Mouse (Mus musculus) Patski (cell line): ENCODE results near the gene Tmem200a. TPM values are rescaled to one million over a fixed set of nuclear protein-coding genes. Genes with fewer than 3 reads are reported as not detected.

ENCODE experiments used
- ATAC-seq: fragments of 100-300 bp; one replicate; pipeline ENCODE4 v1.8.0; 2021
- CTCF ChIA-PET: fragments of 350-600 bp; sonication (Branson Sonifier 250); formaldehyde crosslinking; loops from one replicate; lab custom pipeline; 2022; ENCODE audit warnings: inconsistent platforms; lab: Charles Lee
- POLR2A ChIA-PET: fragments of 350-600 bp; sonication (Branson Sonifier 250); formaldehyde crosslinking; loops from one replicate; lab custom pipeline; 2022; ENCODE audit warnings: antibody characterized with exemption, inconsistent platforms; lab: Charles Lee
- DNase-seq: peaks from one replicate; pipeline ENCODE4 v3.0.0-alpha.2; 2011; ENCODE audit warnings: low read depth, low spot score
- H3K27me3 ChIP-seq: fragments of 371-371 bp; one replicate; pipeline ENCODE4 v1.5.1; 2021
- CTCF ChIP-seq: fragments of 100-300 bp; IDR thresholded peaks from one replicate; pipeline ENCODE4 v1.5.1; 2021
- in situ Hi-C: fragments of 300-500 bp; cut with MboI; formaldehyde crosslinking; loops from 3 replicates; pipeline ENCODE4 v1.11.1; 2018; ENCODE audit warnings: low pct_unique_long_range_greater_than_20kb, mixed read lengths
- polyA plus RNA-seq: library from polyadenylated mRNA; unstranded; gene quantifications from one replicate; pipeline ENCODE4 v1.2.3, GENCODE M21; 2021

The Tmem200a gene
- polyA plus RNA-seq, 1 experiment from 2014 or later, result not detected

DNA sequence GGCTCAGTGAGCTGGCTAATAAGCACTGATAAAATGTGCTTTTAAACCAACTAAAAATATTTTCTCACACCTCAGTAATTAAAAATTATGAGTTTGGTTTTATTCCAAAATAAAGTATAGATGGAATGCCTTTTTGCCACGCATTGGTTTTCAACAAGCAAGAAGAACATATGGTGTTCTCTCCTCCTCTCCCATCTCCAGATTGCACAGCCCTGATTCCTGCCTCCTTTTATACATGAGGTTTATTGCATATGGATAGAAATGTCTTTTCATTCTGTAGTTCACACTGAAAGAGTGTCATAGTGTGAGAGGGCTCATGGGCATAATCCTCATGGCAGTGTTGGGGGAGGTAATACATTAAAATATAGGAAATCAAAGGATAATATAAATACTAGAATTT lies 96.2 kb downstream of the Tmem200a start:
- in situ Hi-C loops, result no loop called here

DNA sequence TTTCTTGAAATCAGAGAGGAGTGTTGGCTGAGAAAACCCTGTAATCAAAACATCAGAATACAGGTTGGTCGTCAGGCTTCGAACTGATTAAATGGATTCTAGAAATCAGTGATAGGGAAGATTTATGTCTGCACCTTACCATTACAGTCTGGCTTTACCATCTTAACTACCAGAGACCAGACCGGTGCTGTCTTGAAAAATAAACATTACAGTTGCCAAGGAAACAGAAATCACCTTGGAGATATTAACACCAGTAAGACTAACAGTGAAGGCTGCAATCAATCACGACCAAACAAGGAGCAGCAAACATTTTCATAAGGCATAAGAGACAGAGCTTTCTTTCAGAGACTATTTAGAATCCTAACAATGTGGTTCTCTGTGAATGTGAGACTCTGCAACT lies 116.0 kb downstream of the Tmem200a start:
- ChIA-PET POLR2A (no interaction called here), CTCF (no interaction called here)
- TF ChIP-seq CTCF, result no peak
- DNase-seq (no peak), ATAC-seq (no peak)
- H3K27me3 ChIP-seq, result no peaks in the 10 kb centered on the region
- in situ Hi-C loops, result no loop called here

More for the DNA sequence above, 96.2 kb downstream of the Tmem200a start:
- DNase-seq, result no peak
- ChIA-PET CTCF (no interaction called here), POLR2A (no interaction called here)
- H3K27me3 ChIP-seq, result peaks cover 19% of the 10 kb centered on the region
- no peak for TF ChIP-seq CTCF
- no peak for ATAC-seq

DNA sequence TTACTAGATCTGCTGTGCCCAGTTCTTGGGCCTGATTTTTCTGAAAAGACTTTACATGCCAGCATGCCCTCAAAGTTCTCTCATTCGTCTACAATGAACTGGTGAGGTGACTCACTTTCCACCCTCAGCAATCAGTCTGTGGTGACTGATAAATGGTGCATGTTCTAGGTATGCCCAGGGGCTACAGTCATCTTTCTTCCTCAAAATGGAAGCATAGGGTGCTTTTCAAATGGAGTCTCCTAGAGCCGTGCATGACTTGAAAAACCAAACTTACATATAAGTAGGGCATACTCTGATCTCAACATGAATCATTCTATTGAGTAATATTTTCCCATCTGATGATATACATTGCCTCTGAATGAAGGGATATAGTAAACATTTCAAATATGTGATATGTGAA lies 117.8 kb downstream of the Tmem200a start:
- CTCF ChIA-PET, result no interaction called here
- POLR2A ChIA-PET, result no interaction called here
- ATAC-seq (no peak), DNase-seq (no peak)
- in situ Hi-C loops, result no loop called here
- TF ChIP-seq CTCF, result no peak
- no peaks in the 10 kb centered on the region for H3K27me3 ChIP-seq

- ATAC-seq (no peak), DNase-seq (no peak)
- in situ Hi-C loops, result no loop called here
- no peaks in the 10 kb centered on the region for H3K27me3 ChIP-seq
- CTCF ChIA-PET, result interaction anchor here (0.7 kb wide), 1 partner anchor 201 kb away, joined by 3 read pairs; no protein-coding TSS in a partner anchor
- TF ChIP-seq CTCF, result no peak
- POLR2A ChIA-PET, result no interaction called here
Measured at GRCm38 (mm10) chr10:25958762-25959753, 119.8 kb downstream of the Tmem200a start.

GRCm38 (mm10) chr10:25954641-25955228 lies 124.1 kb downstream of the Tmem200a start:
- no peak for TF ChIP-seq CTCF
- in situ Hi-C loops, result no loop called here
- ATAC-seq, result no peak
- no peaks in the 10 kb centered on the region for H3K27me3 ChIP-seq
- DNase-seq, result no peak
- POLR2A ChIA-PET, result no interaction called here
- CTCF ChIA-PET, result no interaction called here

- ATAC-seq (no peak), DNase-seq (no peak)
- in situ Hi-C loops, result no loop called here
- no peak for TF ChIP-seq CTCF
- ChIA-PET POLR2A (no interaction called here), CTCF (no interaction called here)
- no peaks in the 10 kb centered on the region for H3K27me3 ChIP-seq
Measured at GRCm38 (mm10) chr10:25952838-25953237, 126.0 kb downstream of the Tmem200a start.

DNA sequence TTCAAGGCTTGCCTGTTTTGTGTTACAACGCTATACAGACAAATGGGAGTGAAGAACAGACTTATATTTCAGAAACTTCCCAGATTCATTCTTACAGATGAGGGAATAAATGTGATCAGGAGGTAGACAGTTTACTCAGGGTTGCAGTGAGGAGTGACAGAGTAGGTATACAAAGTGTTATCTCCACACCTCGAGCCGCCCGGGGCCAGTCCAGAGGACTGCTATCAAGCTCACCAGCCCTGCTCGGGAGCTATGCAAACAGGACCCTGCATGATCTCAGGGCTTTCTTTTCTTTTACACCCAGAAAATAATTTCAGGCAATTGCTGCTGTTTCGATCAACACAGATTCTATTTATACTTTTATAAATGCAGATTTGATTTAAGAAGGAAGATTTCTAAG lies 126.7 kb downstream of the Tmem200a start:
- ChIA-PET POLR2A (no interaction called here), CTCF (no interaction called here)
- in situ Hi-C loops, result no loop called here
- ATAC-seq, result no peak
- no peak for DNase-seq
- TF ChIP-seq CTCF, result no peak
- H3K27me3 ChIP-seq, result no peaks in the 10 kb centered on the region

- in situ Hi-C loops, result no loop called here
- DNase-seq, result no peak
- no peak for TF ChIP-seq CTCF
- ChIA-PET CTCF (interaction anchor here (0.9 kb wide), 1 partner anchor 10 kb away, joined by 3 read pairs; no protein-coding TSS in a partner anchor), POLR2A (no interaction called here)
- H3K27me3 ChIP-seq, result no peaks in the 10 kb centered on the region
- ATAC-seq, result no peak
Measured at GRCm38 (mm10) chr10:25945866-25946265, 133.0 kb downstream of the Tmem200a start.

GRCm38 (mm10) chr10:25944641-25945040 lies 134.2 kb downstream of the Tmem200a start:
- TF ChIP-seq CTCF, result no peak
- ChIA-PET POLR2A (no interaction called here), CTCF (no interaction called here)
- H3K27me3 ChIP-seq, result no peaks in the 10 kb centered on the region
- in situ Hi-C loops, result no loop called here
- DNase-seq, result no peak
- no peak for ATAC-seq

DNA sequence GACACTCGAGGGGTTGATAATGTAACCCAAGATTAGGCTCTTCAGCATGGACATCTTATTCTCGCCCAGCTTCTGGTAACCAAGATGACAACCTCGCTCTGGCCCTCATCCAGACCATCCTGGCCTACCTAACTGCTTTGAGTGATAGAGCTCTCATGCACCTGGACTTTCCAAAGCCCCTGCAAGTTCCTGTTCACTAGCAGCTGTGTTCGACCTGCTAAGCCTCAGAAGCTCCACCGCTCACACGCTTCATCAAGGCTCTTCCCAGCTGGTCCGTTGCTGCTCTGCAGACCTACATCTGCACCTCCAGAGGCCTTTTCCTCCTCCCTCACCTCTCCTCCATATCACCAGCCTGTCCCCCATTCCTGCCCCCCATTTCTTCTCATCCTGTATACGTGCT lies 147.1 kb downstream of the Tmem200a start:
- DNase-seq (no peak), ATAC-seq (no peak)
- TF ChIP-seq CTCF, result no peak
- ChIA-PET POLR2A (no interaction called here), CTCF (no interaction called here)
- no peaks in the 10 kb centered on the region for H3K27me3 ChIP-seq
- in situ Hi-C loops, result no loop called here
